Mouse (Mus musculus) midbrain, postnatal 0 days (tissue): ENCODE measurements at regions not wholly inside any gene's neighbourhood (a gene's known extent, or its start where the extent isn't known, plus 50 kb on each side); places are given as distances from the start of the nearest gene placed in this dataset.
A peak's percentile ranks its signal among the peaks of the same experiment; 100 is the strongest.

Source experiments
- ATAC-seq: fragments of 200-750 bp; cut with Nextera tagmentation; 2 replicates; pipeline ENCODE4 v1.8.0; 2017; ENCODE audit warnings: moderate number of reproducible peaks, mild to moderate bottlenecking, moderate TSS enrichment, moderate library complexity; ENCODE audit not compliant: low FRiP score
- DNase-seq: peaks from one replicate; pipeline ENCODE4 v3.0.0-alpha.2; 2015; ENCODE audit warnings: low spot score
- H3K27ac ChIP-seq: fragments of 300-500 bp; sonication (generic); 2 replicates; pipeline ENCODE4 v1.5.1; 2014; ENCODE audit warnings: low read depth, mild to moderate bottlenecking, low read length, mixed read lengths
- H3K27me3 ChIP-seq: fragments of 300-500 bp; sonication (generic); 2 replicates; pipeline ENCODE4 v1.6.1; 2014; ENCODE audit warnings: low read length, control low read depth, mixed read lengths; ENCODE audit not compliant: insufficient read depth
- H3K36me3 ChIP-seq: fragments of 300-500 bp; sonication (generic); 2 replicates; pipeline ENCODE4 v1.6.1; 2014; ENCODE audit warnings: low read length, control low read depth, mixed read lengths; ENCODE audit not compliant: insufficient read depth
- H3K4me1 ChIP-seq: fragments of 300-500 bp; sonication (generic); 2 replicates; pipeline ENCODE4 v1.6.1; 2014; ENCODE audit warnings: mild to moderate bottlenecking, control low read depth, antibody characterized with exemption, low read length, mixed read lengths; ENCODE audit not compliant: insufficient read depth
- H3K4me2 ChIP-seq: fragments of 300-500 bp; sonication (generic); 2 replicates; pipeline ENCODE4 v1.6.1; 2014; ENCODE audit warnings: low read depth, mild to moderate bottlenecking, low read length, mixed read lengths; ENCODE audit not compliant: poor library complexity, severe bottlenecking
- H3K4me3 ChIP-seq: fragments of 300-500 bp; sonication (generic); 2 replicates; pipeline ENCODE4 v1.5.1; 2014; ENCODE audit warnings: low read depth, mild to moderate bottlenecking, low read length, moderate library complexity
- H3K9ac ChIP-seq: fragments of 300-500 bp; sonication (generic); replicated peaks from 2 replicates; pipeline ENCODE4 v1.6.1; 2014; ENCODE audit warnings: mild to moderate bottlenecking, low read length, moderate library complexity, mixed read lengths; ENCODE audit not compliant: poor library complexity, severe bottlenecking
- H3K9me3 ChIP-seq: fragments of 300-500 bp; sonication (generic); 2 replicates; pipeline ENCODE4 v1.6.1; 2016; ENCODE audit warnings: low read length, control low read depth
- CTCF ChIP-seq: IDR thresholded peaks from 2 replicates; pipeline ENCODE4 v1.5.1; 2016; ENCODE audit warnings: antibody characterized with exemption, mild to moderate bottlenecking
- WGBS: fragments of 180-500 bp; shearing (Covaris S2); extraction: QIAGEN DNeasy Blood & Tissue Kit; methylation state at CpG from one replicate; pipeline ENCODE4 v1.1.7; 2014; 5-methylcytosine and 5-hydroxymethylcytosine counted together

GRCm38 (mm10) chr12:16477572-16477971 lies 133.2 kb downstream of the Lpin1 start:
- no peak overlapping the region for H3K9ac ChIP-seq
- no peak for ATAC-seq
- H3K27me3 ChIP-seq, result no peaks in the 10 kb centered on the region
- H3K36me3 ChIP-seq, result no peaks in the 10 kb centered on the region
- no peak overlapping the region for H3K4me3 ChIP-seq
- whole genome bisulfite sequencing, result 91% methylated on average over 2 of the region's 2 CpGs
- TF ChIP-seq CTCF, result no peak
- DNase-seq, result no peak
- H3K9me3 ChIP-seq, result no peaks in the 10 kb centered on the region
- H3K4me2 ChIP-seq, result no peak overlapping the region
- H3K4me1 ChIP-seq, result no peaks in the 10 kb centered on the region
- no peak overlapping the region for H3K27ac ChIP-seq

DNA sequence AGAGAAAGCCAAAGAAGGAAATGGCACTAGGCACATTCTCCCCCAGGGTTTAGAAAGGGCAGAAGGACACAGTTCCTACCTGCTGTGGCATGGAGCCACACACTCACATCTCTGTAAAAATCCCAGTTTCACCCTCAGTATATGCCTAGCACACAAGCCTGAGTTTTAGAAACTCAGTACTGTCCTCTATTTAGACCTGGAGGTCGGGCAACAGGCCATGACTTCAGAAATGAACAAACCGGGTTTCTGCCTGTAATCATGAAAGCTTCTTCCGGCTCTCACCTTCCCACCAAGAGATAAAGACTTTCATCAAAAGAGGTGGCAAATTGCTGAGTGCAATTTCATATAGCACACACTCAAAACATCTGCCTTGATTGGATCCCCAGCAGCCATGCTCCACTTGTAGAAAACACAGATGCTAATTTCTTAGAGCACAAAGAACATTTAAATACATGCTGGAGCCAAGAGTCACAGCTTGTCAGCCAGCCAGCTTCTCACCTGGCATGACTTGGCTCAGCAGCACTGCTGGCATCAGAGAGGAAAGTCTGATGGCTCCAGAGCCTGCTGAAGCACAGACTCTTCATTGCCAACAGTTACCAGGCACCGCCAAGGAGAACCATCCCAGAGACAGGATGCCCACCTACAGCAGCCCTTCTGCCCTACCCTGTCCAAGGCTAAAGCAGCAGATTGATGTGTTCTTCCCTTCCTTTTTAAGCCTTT lies 136.2 kb downstream of the Lpin1 start:
- ATAC-seq, result no peak
- 80% methylated on average over 4 of the region's 4 CpGs for WGBS

GRCm38 (mm10) chr12:16457419-16457818 lies 153.3 kb downstream of the Lpin1 start:
- Histone ChIP-seq H3K4me3 (no peak overlapping the region), H3K36me3 (no peaks in the 10 kb centered on the region), H3K4me2 (no peak overlapping the region), H3K4me1 (no peaks in the 10 kb centered on the region), H3K9me3 (no peaks in the 10 kb centered on the region), H3K27me3 (no peaks in the 10 kb centered on the region), H3K9ac (no peak overlapping the region), H3K27ac (no peak overlapping the region)
- TF ChIP-seq CTCF, result no peak
- ATAC-seq (no peak), DNase-seq (no peak)
- WGBS, result 91% methylated on average over 6 of the region's 6 CpGs

More for the DNA sequence above, 136.2 kb downstream of the Lpin1 start:
- Histone ChIP-seq H3K4me3 (no peak overlapping the region), H3K9ac (no peak overlapping the region), H3K4me2 (no peak overlapping the region), H3K27me3 (no peaks in the 10 kb centered on the region), H3K9me3 (no peaks in the 10 kb centered on the region), H3K4me1 (no peaks in the 10 kb centered on the region), H3K36me3 (no peaks in the 10 kb centered on the region), H3K27ac (no peak overlapping the region)
- no peak for TF ChIP-seq CTCF
- DNase-seq, result peak; percentile 64

- no peak for DNase-seq
- Histone ChIP-seq H3K4me2 (no peak overlapping the region), H3K9ac (no peak overlapping the region), H3K4me1 (no peaks in the 10 kb centered on the region), H3K27ac (no peak overlapping the region), H3K4me3 (no peak overlapping the region), H3K36me3 (no peaks in the 10 kb centered on the region), H3K9me3 (0 out of 2 replicates have a peak, but pooled peaks cover 4% of the 10 kb centered on the region), H3K27me3 (no peaks in the 10 kb centered on the region)
- no peak for ATAC-seq
- 42% methylated on average over 3 of the region's 3 CpGs for WGBS
- TF ChIP-seq CTCF, result no peak
Observed at GRCm38 (mm10) chr12:16450771-16451435, 159.9 kb downstream of the Lpin1 start.

DNA sequence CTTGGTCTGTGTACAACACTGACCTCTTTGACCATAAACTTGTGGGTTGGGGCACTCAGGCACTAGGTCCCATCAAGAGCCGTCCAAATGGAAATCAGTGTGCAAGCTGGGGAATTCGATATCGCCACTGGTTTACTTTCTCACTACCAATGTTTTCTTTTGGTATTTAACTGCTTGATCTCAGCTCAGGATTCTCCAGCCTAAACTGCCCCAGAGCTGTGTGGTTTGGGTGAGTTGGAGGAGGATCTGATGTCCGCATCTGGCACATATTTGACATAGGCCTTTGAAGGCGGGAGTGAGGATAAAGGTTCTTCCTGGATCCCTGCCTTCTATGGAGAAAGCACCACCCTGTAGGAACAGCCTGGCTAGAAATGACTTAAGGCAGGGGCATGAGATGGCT lies 172.0 kb downstream of the Lpin1 start:
- Histone ChIP-seq H3K27me3 (no peaks in the 10 kb centered on the region), H3K36me3 (no peaks in the 10 kb centered on the region), H3K9me3 (0 out of 2 replicates have a peak, but pooled peaks cover 5% of the 10 kb centered on the region), H3K9ac (no peak overlapping the region), H3K27ac (no peak overlapping the region), H3K4me2 (no peak overlapping the region), H3K4me1 (no peaks in the 10 kb centered on the region), H3K4me3 (no peak overlapping the region)
- no peak for TF ChIP-seq CTCF
- no peak for ATAC-seq
- 89% methylated on average over 5 of the region's 5 CpGs for WGBS
- DNase-seq, result no peak

DNA sequence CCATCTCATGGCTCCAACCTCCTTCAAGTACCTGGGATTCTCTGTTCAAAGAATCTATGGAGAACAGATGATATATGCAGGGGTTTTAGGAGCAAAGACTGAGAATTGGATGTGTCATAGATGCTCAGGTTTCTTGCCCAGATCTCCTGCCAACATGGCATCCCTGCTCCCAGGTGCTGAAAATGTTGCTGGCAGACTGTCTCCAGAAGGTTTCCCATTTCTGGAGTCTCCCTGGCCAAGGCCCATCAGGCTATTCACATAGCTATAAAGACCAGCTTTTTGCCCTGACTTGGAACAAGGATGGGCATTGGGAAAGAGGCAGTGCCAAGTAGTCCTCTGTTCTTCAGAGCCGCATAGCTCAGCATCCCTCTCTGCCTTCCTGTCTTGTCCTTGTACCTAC lies 173.8 kb downstream of the Lpin1 start:
- ATAC-seq, result no peak
- no peak overlapping the region for H3K27ac ChIP-seq
- H3K4me3 ChIP-seq, result no peak overlapping the region
- TF ChIP-seq CTCF, result no peak
- H3K4me1 ChIP-seq, result no peaks in the 10 kb centered on the region
- 90% methylated on average over 1 of the region's 1 CpGs for WGBS
- H3K9ac ChIP-seq, result no peak overlapping the region
- H3K36me3 ChIP-seq, result no peaks in the 10 kb centered on the region
- DNase-seq, result no peak
- no peaks in the 10 kb centered on the region for H3K27me3 ChIP-seq
- no peak overlapping the region for H3K4me2 ChIP-seq
- 0 out of 2 replicates have a peak, but pooled peaks cover 5% of the 10 kb centered on the region for H3K9me3 ChIP-seq
